Comparison of ENCODE assay signal across 8 mouse cellular contexts in genomic region chr8:72443994-72444350, GRCm38 (mm10). TPM values are rescaled to one million over a fixed set of nuclear protein-coding genes. Genes with fewer than 3 reads are reported as not detected.
DNase-seq lines count a peak whose midpoint lies in the region; ATAC-seq and TF ChIP-seq lines count a peak whose summit lies in the region.

No protein-coding gene starts in this region.

- H3K4me2 ChIP-seq in limb, embryonic 15.5 days, result peak overlapping the region; percentile 79
- H3K4me2 ChIP-seq in stomach, embryonic 15.5 days, result peak overlapping the region; percentile 90

- no peaks in the 10 kb centered on the region for H3K4me1 ChIP-seq in cerebellum, adult 2 months (ENCODE audit: control insufficient read depth, insufficient read depth, low read length)
- peaks cover 2% of the 10 kb centered on the region; the same call in 1 of the 2 replicates for H3K4me1 ChIP-seq in spleen, adult 2 months (ENCODE audit: control insufficient read depth, insufficient read depth, insufficient read length)
- H3K4me1 ChIP-seq in limb, embryonic 15.5 days, result peaks cover 10% of the 10 kb centered on the region; the same call in 1 of the 2 replicates
- H3K4me1 ChIP-seq in stomach, embryonic 15.5 days, result 0 out of 2 replicates have a peak, but pooled peaks cover 10% of the 10 kb centered on the region

- H3K9me3 ChIP-seq in limb, embryonic 15.5 days, result no peaks in the 10 kb centered on the region
- H3K9me3 ChIP-seq in stomach, embryonic 15.5 days, result no peaks in the 10 kb centered on the region

- WGBS in cerebellum, adult 2 months, result 38% methylated on average over 6 of the region's 6 CpGs
- 32% methylated on average over 6 of the region's 6 CpGs for WGBS in spleen, adult 2 months
- 39% methylated on average over 6 of the region's 6 CpGs for WGBS in limb, embryonic 15.5 days
- WGBS in stomach, embryonic 15.5 days, result 34% methylated on average over 6 of the region's 6 CpGs

- no peak; the same call in 1 of the 2 replicates for ATAC-seq in limb, embryonic 15.5 days (ENCODE audit: insufficient number of reproducible peaks, low FRiP score, low TSS enrichment, low read depth)
- peak; percentile 29; the same call in 1 of the 2 replicates for ATAC-seq in stomach, embryonic 15.5 days (ENCODE audit: insufficient read depth, low FRiP score, low read depth)

- DNase-seq in cerebellum, adult 2 months, result no peak
- DNase-seq in cerebellum, postnatal 14 days, result no peak
- no peak for DNase-seq in spleen, adult 2 months (ENCODE audit: low read depth in 1 of 2, low spot score in 2 of 2)
- DNase-seq in spleen, adult 12 weeks (ENCODE audit: low spot score), result no peak
- DNase-seq in cerebellum, adult 18-20 months, result no peak
- DNase-seq in thymus, postnatal 4 days, result no peak

- peak overlapping the region; percentile 39; the same call in 1 of the 2 replicates for H3K9ac ChIP-seq in limb, embryonic 15.5 days
- 0 out of 2 replicates have a peak overlapping the region, but pooled peaks have one; percentile 33 for H3K9ac ChIP-seq in stomach, embryonic 15.5 days

- no peaks in the 10 kb centered on the region for H3K36me3 ChIP-seq in spleen, adult 2 months (ENCODE audit: control insufficient read depth, insufficient read depth, low read length)
- peaks cover 13% of the 10 kb centered on the region; the same call in 1 of the 2 replicates for H3K36me3 ChIP-seq in limb, embryonic 15.5 days
- no peaks in the 10 kb centered on the region; the same call in 1 of the 2 replicates for H3K36me3 ChIP-seq in stomach, embryonic 15.5 days

- H3K4me3 ChIP-seq in cerebellum, adult 2 months (replicated peaks; ENCODE audit: insufficient read depth, low read depth, low read length), result peak overlapping the region; percentile 72
- peak overlapping the region; percentile 67 for H3K4me3 ChIP-seq in spleen, adult 2 months (ENCODE audit: extremely low read depth, insufficient read depth, insufficient read length)
- H3K4me3 ChIP-seq in limb, embryonic 15.5 days, result peak overlapping the region; percentile 46
- peak overlapping the region; percentile 52 for H3K4me3 ChIP-seq in stomach, embryonic 15.5 days (replicated peaks)

- H3K27ac ChIP-seq in cerebellum, adult 2 months (ENCODE audit: insufficient read depth, low read length), result peak overlapping the region; percentile 39; the same call in 1 of the 2 replicates
- peak overlapping the region; percentile 88 for H3K27ac ChIP-seq in spleen, adult 2 months (ENCODE audit: insufficient read depth, low read length)
- H3K27ac ChIP-seq in limb, embryonic 15.5 days, result no peak overlapping the region
- H3K27ac ChIP-seq in stomach, embryonic 15.5 days, result no peak overlapping the region

- TF ChIP-seq CTCF in cerebellum, adult 2 months (IDR thresholded peaks at IDR 0.05; ENCODE audit: borderline replicate concordance, insufficient read depth, low read depth, low read length), result no peak
- TF ChIP-seq CTCF in spleen, adult 2 months (IDR thresholded peaks at IDR 0.05; ENCODE audit: extremely low read depth, insufficient read depth, insufficient read length, insufficient replicate concordance), result no peak

- no peaks in the 10 kb centered on the region for H3K27me3 ChIP-seq in cerebellum, adult 2 months (ENCODE audit: control insufficient read depth, insufficient read depth, low read length)
- no peaks in the 10 kb centered on the region for H3K27me3 ChIP-seq in spleen, adult 2 months (ENCODE audit: control insufficient read depth, insufficient read depth, low read length)
- H3K27me3 ChIP-seq in limb, embryonic 15.5 days, result no peaks in the 10 kb centered on the region
- no peaks in the 10 kb centered on the region for H3K27me3 ChIP-seq in stomach, embryonic 15.5 days (replicated peaks)

- no peak for TF ChIP-seq POLR2A in cerebellum, adult 2 months (IDR thresholded peaks at IDR 0.05; ENCODE audit: borderline replicate concordance, insufficient read depth, low read length)
- no peak for TF ChIP-seq POLR2A in spleen, adult 2 months (IDR thresholded peaks at IDR 0.05; ENCODE audit: low read depth, low read length)

RNA-seq across cellular contexts. Expression of gene 1700030K09Rik, which starts 0.3 kb away (rescaled TPM):
- 8.5 and 10.4 TPM in 2 replicates for polyA plus RNA-seq in cerebellum, adult 2 months (2012; rRNA removed)
- 10.9 and 11.1 TPM in 2 replicates for polyA plus RNA-seq in spleen, adult 2 months (2012; rRNA removed)
- 14.2 and 14.7 TPM in 2 replicates for polyA plus RNA-seq in limb, embryonic 15.5 days (2015; fragmentation: Nextera tagmentation; extraction: Ambion mirVana)
- polyA plus RNA-seq in stomach, embryonic 15.5 days (2015; fragmentation: Nextera tagmentation; extraction: Ambion mirVana), result 13.3 and 14.5 TPM in 2 replicates

RNA-seq across cellular contexts. Expression of gene Calr3, which starts 0.3 kb away (rescaled TPM):
- 3.0 and 4.4 TPM in 2 replicates for polyA plus RNA-seq in cerebellum, adult 2 months (2012; rRNA removed)
- polyA plus RNA-seq in spleen, adult 2 months (2012; rRNA removed), result 0.11 TPM in 1 of 2 replicates, not detected in the other
- 1.4 and 1.7 TPM in 2 replicates for polyA plus RNA-seq in limb, embryonic 15.5 days (2015; fragmentation: Nextera tagmentation; extraction: Ambion mirVana)
- polyA plus RNA-seq in stomach, embryonic 15.5 days (2015; fragmentation: Nextera tagmentation; extraction: Ambion mirVana), result 2.6 and 3.3 TPM in 2 replicates

RNA-seq across cellular contexts. Expression of gene Eps15l1, which starts 22.7 kb away (rescaled TPM):
- polyA plus RNA-seq in cerebellum, adult 2 months (2012; rRNA removed), result 74.4 and 77.9 TPM in 2 replicates
- polyA plus RNA-seq in spleen, adult 2 months (2012; rRNA removed), result 36.9 and 37.1 TPM in 2 replicates
- 50.4 and 54.8 TPM in 2 replicates for polyA plus RNA-seq in limb, embryonic 15.5 days (2015; fragmentation: Nextera tagmentation; extraction: Ambion mirVana)
- polyA plus RNA-seq in stomach, embryonic 15.5 days (2015; fragmentation: Nextera tagmentation; extraction: Ambion mirVana), result 45.1 and 48.3 TPM in 2 replicates

RNA-seq across cellular contexts. Expression of gene Cherp, which starts 31.1 kb away (rescaled TPM):
- 54.5 and 65.5 TPM in 2 replicates for polyA plus RNA-seq in cerebellum, adult 2 months (2012; rRNA removed)
- polyA plus RNA-seq in spleen, adult 2 months (2012; rRNA removed), result 63.6 and 71.2 TPM in 2 replicates
- polyA plus RNA-seq in limb, embryonic 15.5 days (2015; fragmentation: Nextera tagmentation; extraction: Ambion mirVana), result 53.4 and 58.2 TPM in 2 replicates
- 45.1 and 52.1 TPM in 2 replicates for polyA plus RNA-seq in stomach, embryonic 15.5 days (2015; fragmentation: Nextera tagmentation; extraction: Ambion mirVana)

RNA-seq across cellular contexts. Expression of gene Slc35e1, which starts 48.4 kb away (rescaled TPM):
- polyA plus RNA-seq in cerebellum, adult 2 months (2012; rRNA removed), result 40.1 and 41.1 TPM in 2 replicates
- 55.2 and 71.0 TPM in 2 replicates for polyA plus RNA-seq in spleen, adult 2 months (2012; rRNA removed)
- 17.6 and 20.0 TPM in 2 replicates for polyA plus RNA-seq in limb, embryonic 15.5 days (2015; fragmentation: Nextera tagmentation; extraction: Ambion mirVana)
- 21.1 and 24.2 TPM in 2 replicates for polyA plus RNA-seq in stomach, embryonic 15.5 days (2015; fragmentation: Nextera tagmentation; extraction: Ambion mirVana)

Comparison
In these comparisons a context has a peak if more than half of its experiments do, and no peak if none do; other contexts are left out.
1. H3K27ac ChIP-seq: peak in cerebellum, adult 2 months (single experiment) and spleen, adult 2 months (single experiment); none in limb, embryonic 15.5 days (single experiment) and stomach, embryonic 15.5 days (single experiment).
2. Peak in every context shown above with its lines, with median percentiles within 50 percentile points of each other: H3K4me3 ChIP-seq.